Mouse (Mus musculus): Measurements from ENCODE around the gene Lfng. TPM values are rescaled to one million over a fixed set of nuclear protein-coding genes. Genes with fewer than 3 reads are reported as not detected.

Lfng gene
- polyA plus RNA-seq, 1 experiment from 2014 or later: 28.5 TPM

DNA sequence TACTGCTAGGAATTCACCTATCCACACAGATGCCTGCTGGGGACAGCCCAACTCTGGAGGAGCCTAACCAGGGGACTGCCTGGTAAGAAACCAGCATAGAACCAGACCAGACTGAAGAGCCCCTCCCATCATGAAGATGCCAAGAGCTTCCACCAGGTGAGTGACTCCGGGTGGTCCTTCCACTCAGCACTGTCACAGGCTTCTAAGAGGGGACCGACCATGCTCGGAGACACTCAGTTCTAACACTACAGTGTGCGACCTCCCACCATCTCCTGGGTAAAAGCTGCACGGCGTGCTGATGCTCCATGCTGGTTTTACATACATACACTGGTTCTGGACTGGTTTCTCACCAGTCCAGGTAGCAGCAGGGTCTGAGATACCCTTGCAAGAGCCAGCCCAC, 39.1 kb downstream of the Lfng start:
- no peaks in the 10 kb centered on the region for H3K9me3 ChIP-seq
- H3K4me1 ChIP-seq: peaks cover 71% of the 10 kb centered on the region
- H3K4me2 ChIP-seq (replicated peaks): peak overlapping the region; percentile 98
- WGBS: 88% methylated on average over 6 of the region's 6 CpGs
- H3K27ac ChIP-seq (replicated peaks): no peak overlapping the region
- H3K36me3 ChIP-seq: peaks cover 33% of the 10 kb centered on the region
- H3K27me3 ChIP-seq: peaks cover 12% of the 10 kb centered on the region; the same call in 1 of the 2 replicates
- peak overlapping the region; percentile 99 for H3K9ac ChIP-seq (replicated peaks)
- H3K4me3 ChIP-seq: peak overlapping the region; percentile 96
- ATAC-seq (ENCODE audit: low FRiP score, low read depth): no peak

DNA sequence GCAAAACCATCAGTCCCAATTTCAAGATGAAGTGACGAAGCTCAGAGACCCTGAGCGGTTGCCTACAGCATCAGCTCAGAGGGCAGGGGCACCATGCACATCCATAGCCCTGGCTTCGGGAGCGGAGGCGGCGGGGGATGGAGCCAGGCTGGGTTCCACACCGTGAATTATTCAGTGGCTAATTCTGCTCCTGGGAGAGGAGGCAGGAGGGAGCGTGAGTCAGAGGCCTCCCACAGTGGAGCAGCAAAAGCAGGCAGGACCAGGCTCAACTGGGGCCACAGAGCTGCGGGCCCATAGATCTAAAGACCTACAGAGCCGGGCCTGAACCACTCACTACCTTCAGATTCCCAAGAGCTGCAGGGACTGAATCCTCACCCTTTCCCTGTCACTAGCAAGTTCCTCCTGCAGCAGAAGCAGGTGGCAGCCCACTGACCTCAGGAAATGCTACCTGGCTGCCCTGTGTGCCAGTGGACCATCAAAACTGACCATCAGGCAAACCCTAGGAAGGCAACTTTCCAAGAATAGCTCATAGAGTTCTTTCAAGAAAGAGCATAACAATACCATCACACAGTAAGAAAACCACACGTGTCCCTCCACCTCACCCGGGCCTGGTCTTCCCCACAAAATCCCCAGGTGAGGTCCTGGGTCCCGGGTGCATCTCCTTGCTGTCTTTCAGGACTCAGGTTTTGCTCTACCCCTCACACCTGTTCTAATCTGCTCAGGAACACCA, 40.1 kb downstream of the Lfng start:
- H3K27me3 ChIP-seq: peaks cover 14% of the 10 kb centered on the region; the same call in 1 of the 2 replicates
- H3K4me2 ChIP-seq (replicated peaks): peak overlapping the region; percentile 98
- peaks cover 61% of the 10 kb centered on the region for H3K4me1 ChIP-seq
- H3K36me3 ChIP-seq: peaks cover 33% of the 10 kb centered on the region
- H3K4me3 ChIP-seq: peak overlapping the region; percentile 96
- H3K9ac ChIP-seq (replicated peaks): peak overlapping the region; percentile 99
- WGBS: 38% methylated on average over 13 of the region's 13 CpGs
- ATAC-seq (ENCODE audit: low FRiP score, low read depth): no peak
- no peaks in the 10 kb centered on the region for H3K9me3 ChIP-seq
- peak overlapping the region; percentile 92; the same call in 1 of the 2 replicates for H3K27ac ChIP-seq (replicated peaks)

DNA sequence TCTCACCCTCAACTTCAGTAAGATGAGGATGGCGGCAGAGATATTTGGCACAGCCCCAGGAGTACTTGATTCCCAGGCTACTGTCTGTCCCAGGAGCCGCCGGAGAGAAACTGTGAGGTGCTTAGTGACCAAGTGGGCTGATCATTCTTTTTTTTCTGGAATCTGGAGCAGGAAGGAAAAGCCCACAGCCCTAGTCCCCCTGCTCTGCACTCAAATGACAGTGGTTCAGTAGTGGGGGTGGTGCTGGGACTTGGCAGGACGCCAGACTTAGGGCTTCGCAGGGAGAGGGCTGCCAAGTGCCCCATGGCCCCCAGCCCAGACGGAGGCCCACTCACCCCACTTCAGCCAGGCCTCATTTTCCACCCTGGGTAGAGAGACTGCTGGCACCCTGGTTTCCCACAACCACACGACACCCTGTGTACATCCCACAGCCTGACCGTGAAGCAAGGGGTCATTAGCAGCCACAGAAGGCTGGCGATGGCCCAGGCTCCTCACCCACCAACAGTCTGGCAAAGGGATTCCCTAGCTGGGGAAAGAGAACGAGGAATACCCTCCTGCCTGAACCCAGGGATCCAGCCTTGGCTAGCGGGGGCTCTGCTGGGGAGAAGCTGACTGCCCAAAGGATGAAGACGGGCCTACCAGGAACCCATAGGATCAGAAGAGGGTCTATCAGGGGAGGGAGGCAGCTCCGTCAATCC, 40.9 kb downstream of the Lfng start:
- 3% methylated on average over 13 of the region's 13 CpGs for WGBS
- Histone ChIP-seq H3K36me3 (peaks cover 33% of the 10 kb centered on the region), H3K4me3 (peak overlapping the region; percentile 96), H3K9me3 (no peaks in the 10 kb centered on the region), H3K27ac (replicated peaks) (peak overlapping the region; percentile 92), H3K4me2 (replicated peaks) (peak overlapping the region; percentile 98), H3K4me1 (peaks cover 53% of the 10 kb centered on the region), H3K9ac (replicated peaks) (peak overlapping the region; percentile 99), H3K27me3 (peaks cover 14% of the 10 kb centered on the region; the same call in 1 of the 2 replicates)
- ATAC-seq (ENCODE audit: low FRiP score, low read depth): 0 out of 2 replicates have a peak, but pooled peaks have one; percentile 10

DNA sequence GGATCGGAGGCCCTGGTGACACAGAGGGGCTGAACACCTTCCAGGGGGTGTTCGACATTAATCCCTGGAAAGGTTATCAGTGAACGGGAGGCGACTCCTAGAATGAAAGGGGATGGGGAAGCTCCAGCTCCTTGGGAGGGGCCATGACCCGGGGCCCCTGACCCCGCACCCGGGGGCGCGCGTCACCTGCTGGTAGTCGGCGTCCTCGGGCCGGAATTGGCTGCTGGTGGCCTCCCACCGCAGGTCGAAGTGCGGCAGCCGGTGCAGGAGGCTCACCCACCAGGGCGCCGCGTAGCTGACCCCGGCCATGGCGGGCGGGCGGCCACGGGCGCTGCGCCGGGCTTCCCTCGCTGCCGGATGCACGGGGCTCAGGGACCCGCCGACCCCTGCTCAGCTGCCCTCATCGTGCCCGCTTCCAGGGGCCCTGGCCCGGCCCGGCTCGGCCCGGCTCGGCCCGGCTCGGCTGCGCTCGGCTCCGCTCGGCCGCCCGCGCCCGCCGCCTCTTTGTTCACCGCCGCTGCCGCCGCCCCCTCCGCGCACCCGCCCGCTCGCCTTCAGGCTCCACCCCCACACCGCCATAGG, 41.5 kb downstream of the Lfng start, which contains the start of gene Ttyh3:
Gene Ttyh3 (minus strand): TSS at position 513 of the 582 bp plus-strand sequence.
- no peak for ATAC-seq (ENCODE audit: low FRiP score, low read depth)
- WGBS: 1% methylated on average over 60 of the region's 62 CpGs

DNA sequence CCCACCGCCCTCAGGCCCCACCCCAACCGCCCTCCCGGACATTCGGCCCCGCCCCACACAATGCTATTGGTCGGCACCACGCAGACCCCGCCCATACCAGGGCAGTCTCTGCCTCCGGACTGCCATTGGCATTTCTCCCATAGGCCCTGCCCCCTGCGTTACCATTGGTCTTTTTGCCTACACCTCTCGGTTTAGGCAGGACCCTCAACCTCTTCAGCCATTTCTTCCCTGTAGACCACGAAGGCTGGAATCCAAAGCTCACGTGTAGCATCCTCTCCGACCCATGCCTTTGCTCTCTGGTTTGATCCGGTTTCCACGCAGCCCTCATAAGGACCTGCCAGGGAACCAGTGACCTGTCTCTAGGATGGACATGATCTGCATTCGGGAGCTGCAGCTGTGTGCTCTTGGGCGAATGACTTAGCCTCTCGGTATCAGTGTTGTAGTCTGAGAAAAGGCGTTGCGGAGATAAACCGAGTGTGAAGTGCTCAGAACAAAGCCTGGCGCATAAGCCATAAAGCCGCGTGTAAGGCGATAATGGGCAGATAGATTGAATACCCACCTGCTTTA, 42.1 kb downstream of the Lfng start:
- Histone ChIP-seq H3K27ac (replicated peaks) (peak overlapping the region; percentile 75), H3K9me3 (no peaks in the 10 kb centered on the region), H3K27me3 (peaks cover 14% of the 10 kb centered on the region; the same call in 1 of the 2 replicates), H3K9ac (replicated peaks) (peak overlapping the region; percentile 52), H3K36me3 (peaks cover 23% of the 10 kb centered on the region), H3K4me1 (peaks cover 44% of the 10 kb centered on the region), H3K4me2 (replicated peaks) (peak overlapping the region; percentile 55), H3K4me3 (peak overlapping the region; percentile 96)
- WGBS: 3% methylated on average over 26 of the region's 26 CpGs
- peak; percentile 96 for ATAC-seq (ENCODE audit: low FRiP score, low read depth)

More for the DNA sequence above, 41.5 kb downstream of the Lfng start, which contains the start of gene Ttyh3:
- Histone ChIP-seq H3K9ac (replicated peaks) (peak within 1 kb of the TSS; percentile 99), H3K36me3 (peaks cover 29% of the 10 kb centered on the region), H3K4me3 (peak within 1 kb of the TSS; percentile 96), H3K4me1 (peaks cover 48% of the 10 kb centered on the region), H3K9me3 (no peaks in the 10 kb centered on the region), H3K27ac (replicated peaks) (peak within 1 kb of the TSS; percentile 92), H3K27me3 (peaks cover 14% of the 10 kb centered on the region; the same call in 1 of the 2 replicates), H3K4me2 (replicated peaks) (peak within 1 kb of the TSS; percentile 98)

DNA sequence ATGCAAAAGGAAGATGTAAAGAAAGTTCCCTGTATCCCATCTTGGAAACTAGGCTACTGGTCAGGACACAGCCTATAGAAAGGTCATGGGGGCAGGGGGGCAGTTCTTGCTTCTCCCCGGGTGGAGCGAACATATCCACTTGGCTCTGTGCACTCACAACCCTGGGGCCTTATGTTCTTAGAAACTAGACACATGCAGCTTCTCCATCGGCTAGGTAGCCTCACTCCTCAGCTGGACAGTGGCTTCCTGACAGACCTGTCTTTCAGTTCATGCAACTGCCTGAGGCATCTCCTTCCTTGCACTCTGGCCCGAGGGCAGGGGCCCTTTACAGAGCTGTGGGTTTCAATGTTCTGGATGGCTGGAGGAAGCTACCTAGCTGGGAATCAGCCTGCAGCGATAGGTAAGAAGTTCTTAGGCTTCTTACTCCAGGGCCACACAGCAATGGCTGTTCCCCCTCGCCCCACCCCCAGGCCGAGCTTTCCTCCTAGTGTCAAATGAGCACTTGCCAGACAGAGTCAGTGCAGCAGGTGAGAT, 42.8 kb downstream of the Lfng start:
- WGBS: 64% methylated on average over 7 of the region's 7 CpGs
- Histone ChIP-seq H3K27ac (replicated peaks) (peak overlapping the region; percentile 75), H3K9me3 (no peaks in the 10 kb centered on the region), H3K9ac (replicated peaks) (peak overlapping the region; percentile 52), H3K4me3 (peak overlapping the region; percentile 96), H3K36me3 (peaks cover 16% of the 10 kb centered on the region), H3K27me3 (peaks cover 14% of the 10 kb centered on the region; the same call in 1 of the 2 replicates), H3K4me2 (replicated peaks) (peak overlapping the region; percentile 55), H3K4me1 (peaks cover 41% of the 10 kb centered on the region)
- ATAC-seq (ENCODE audit: low FRiP score, low read depth): no peak

DNA sequence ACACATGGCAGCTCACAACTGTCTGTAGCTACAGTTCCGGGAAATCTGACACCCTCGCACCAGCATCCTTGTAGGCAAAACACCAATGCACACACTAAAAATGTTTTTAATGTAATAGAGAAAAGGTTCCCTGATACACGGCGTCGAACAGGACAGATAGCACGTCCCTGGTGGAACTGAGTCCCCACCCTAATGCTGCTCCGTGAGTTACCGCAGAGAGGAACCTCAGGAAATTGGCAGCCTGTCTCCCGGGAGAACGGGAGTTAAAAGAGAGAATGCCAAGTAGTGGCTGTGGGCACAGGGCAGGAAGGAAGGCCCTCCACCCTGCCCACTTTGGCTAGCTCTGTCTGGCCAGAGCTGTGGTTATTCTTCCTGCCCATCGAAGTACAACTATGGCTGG, 44.1 kb downstream of the Lfng start:
- Histone ChIP-seq H3K4me1 (peaks cover 28% of the 10 kb centered on the region), H3K36me3 (peaks cover 3% of the 10 kb centered on the region; the same call in 1 of the 2 replicates), H3K4me3 (no peak overlapping the region), H3K9ac (replicated peaks) (no peak overlapping the region), H3K9me3 (no peaks in the 10 kb centered on the region), H3K4me2 (replicated peaks) (no peak overlapping the region), H3K27me3 (peaks cover 14% of the 10 kb centered on the region; the same call in 1 of the 2 replicates), H3K27ac (replicated peaks) (no peak overlapping the region)
- ATAC-seq (ENCODE audit: low FRiP score, low read depth): no peak
- 87% methylated on average over 11 of the region's 11 CpGs for WGBS

DNA sequence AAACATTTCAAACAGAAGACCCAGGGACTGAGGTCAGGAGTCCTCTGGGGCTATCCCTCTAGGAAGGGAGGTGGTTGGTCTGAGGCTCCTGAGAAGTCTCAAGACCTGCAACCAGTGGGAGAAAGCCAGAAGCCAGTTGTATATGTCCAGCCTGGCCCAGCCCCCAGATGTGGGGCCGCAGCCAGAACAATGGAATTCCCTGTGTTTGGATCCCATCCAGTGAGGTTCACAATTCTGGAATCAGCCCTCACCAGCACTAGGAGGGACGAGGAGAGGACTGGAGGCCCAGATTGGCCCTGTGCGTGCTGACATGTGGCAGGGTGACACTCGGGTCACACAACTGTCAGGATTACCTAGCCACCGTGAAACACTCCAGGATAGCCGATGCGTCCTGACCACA, 45.5 kb downstream of the Lfng start:
- WGBS: 79% methylated on average over 7 of the region's 7 CpGs
- Histone ChIP-seq H3K27ac (replicated peaks) (no peak overlapping the region), H3K27me3 (peaks cover 14% of the 10 kb centered on the region; the same call in 1 of the 2 replicates), H3K9ac (replicated peaks) (no peak overlapping the region), H3K4me3 (no peak overlapping the region), H3K9me3 (no peaks in the 10 kb centered on the region), H3K36me3 (no peaks in the 10 kb centered on the region), H3K4me2 (replicated peaks) (no peak overlapping the region), H3K4me1 (peaks cover 14% of the 10 kb centered on the region)
- ATAC-seq (ENCODE audit: low FRiP score, low read depth): no peak

DNA sequence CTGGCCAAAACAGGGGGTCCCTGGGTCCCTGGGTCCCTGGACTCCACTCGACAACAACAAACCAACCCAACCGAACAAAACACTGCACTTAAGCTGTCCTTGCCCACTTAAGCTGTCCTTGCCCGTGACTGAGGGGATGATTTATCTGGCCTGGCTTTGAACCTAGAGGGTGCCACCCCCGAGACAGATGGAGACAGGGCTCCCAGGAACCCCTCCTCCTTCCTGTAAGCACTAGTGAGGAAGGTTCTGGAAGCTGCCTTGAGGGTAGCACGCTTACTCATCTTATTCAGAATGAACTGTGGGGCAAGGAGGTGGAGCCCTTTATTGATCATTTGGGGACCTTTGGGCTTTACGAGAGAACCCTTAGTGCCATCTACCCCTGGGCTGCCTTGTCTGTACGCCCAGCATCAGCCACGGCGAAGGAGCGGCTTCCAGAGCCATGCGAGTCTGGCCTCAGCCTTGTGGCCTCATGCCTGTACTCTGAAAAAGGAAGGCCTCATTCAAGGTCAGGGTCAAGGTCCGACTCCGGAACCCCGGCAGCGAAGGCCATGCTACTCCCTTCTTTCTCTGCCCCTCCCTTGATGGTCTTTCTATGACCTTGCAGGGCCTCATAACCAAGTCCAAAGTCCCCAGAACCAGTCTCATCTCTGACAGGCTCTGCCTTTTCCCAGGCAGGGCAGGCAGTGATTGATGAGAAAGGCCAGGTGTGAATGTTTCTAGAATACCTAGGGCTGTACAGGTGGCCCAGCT, 47.2 kb downstream of the Lfng start:
- H3K27me3 ChIP-seq: peaks cover 14% of the 10 kb centered on the region; the same call in 1 of the 2 replicates
- WGBS: 83% methylated on average over 15 of the region's 15 CpGs
- no peaks in the 10 kb centered on the region for H3K9me3 ChIP-seq
- no peak overlapping the region for H3K9ac ChIP-seq (replicated peaks)
- no peak overlapping the region for H3K27ac ChIP-seq (replicated peaks)
- H3K4me2 ChIP-seq (replicated peaks): no peak overlapping the region
- no peaks in the 10 kb centered on the region for H3K36me3 ChIP-seq
- ATAC-seq (ENCODE audit: low FRiP score, low read depth): no peak
- peaks cover 13% of the 10 kb centered on the region for H3K4me1 ChIP-seq
- H3K4me3 ChIP-seq: no peak overlapping the region

DNA sequence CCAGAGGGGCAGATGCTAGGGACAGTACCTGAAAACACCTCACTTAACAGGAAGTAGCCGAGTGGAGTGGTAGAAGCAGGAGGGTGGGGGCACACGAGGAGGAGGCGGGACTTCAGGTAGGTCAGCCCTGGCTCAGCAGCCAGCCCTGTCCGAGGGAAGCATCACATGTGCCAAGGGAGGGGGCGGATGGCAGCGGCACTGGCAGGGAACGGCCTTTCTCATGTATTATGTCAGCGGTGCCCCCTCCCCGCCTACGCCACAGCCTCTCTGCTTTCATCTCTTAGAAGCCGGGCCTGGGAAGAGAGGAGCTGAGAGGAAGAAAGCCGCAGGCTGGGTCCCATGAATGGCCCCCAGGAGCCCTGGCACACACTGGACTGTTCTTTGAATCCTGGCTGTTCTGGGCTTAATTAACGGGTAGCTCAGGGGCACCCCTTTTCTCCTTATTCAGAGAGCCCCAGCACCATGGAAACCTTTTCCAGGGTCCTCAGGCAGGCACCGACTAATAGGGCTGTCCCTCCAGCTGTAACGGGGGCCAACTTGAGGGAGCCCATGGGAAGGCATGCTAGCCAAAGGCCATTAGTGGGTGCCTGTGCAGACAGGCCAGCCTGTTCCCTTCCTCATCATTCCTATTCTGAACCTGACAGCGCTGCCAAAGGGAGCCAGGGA, 52.6 kb downstream of the Lfng start:
- Histone ChIP-seq H3K27ac (replicated peaks) (peak overlapping the region; percentile 39; the same call in 1 of the 2 replicates), H3K4me2 (replicated peaks) (0 out of 2 replicates have a peak overlapping the region, but pooled peaks have one; percentile 7), H3K27me3 (no peaks in the 10 kb centered on the region), H3K36me3 (no peaks in the 10 kb centered on the region; the same call in 1 of the 2 replicates), H3K4me1 (peaks cover 42% of the 10 kb centered on the region), H3K9me3 (no peaks in the 10 kb centered on the region), H3K4me3 (no peak overlapping the region), H3K9ac (replicated peaks) (peak overlapping the region; percentile 37)
- ATAC-seq (ENCODE audit: low FRiP score, low read depth): peak; percentile 73
- WGBS: 35% methylated on average over 16 of the region's 16 CpGs

Data from midbrain, embryonic 12.5 days (tissue).